Mouse (Mus musculus) midbrain, postnatal 0 days (tissue): Measurements from ENCODE around the gene Zfp644. TPM values are rescaled to one million over a fixed set of nuclear protein-coding genes. Genes with fewer than 3 reads are reported as not detected.

Experiments used
- ATAC-seq: fragments of 200-750 bp; cut with Nextera tagmentation; 2 replicates; pipeline ENCODE4 v1.8.0; 2017; ENCODE audit warnings: moderate number of reproducible peaks, mild to moderate bottlenecking, moderate TSS enrichment, moderate library complexity; ENCODE audit not compliant: low FRiP score
- DNase-seq: peaks from one replicate; pipeline ENCODE4 v3.0.0-alpha.2; 2015; ENCODE audit warnings: low spot score
- H3K27ac ChIP-seq: fragments of 300-500 bp; sonication (generic); 2 replicates; pipeline ENCODE4 v1.5.1; 2014; ENCODE audit warnings: low read depth, mild to moderate bottlenecking, low read length, mixed read lengths
- H3K27me3 ChIP-seq: fragments of 300-500 bp; sonication (generic); 2 replicates; pipeline ENCODE4 v1.6.1; 2014; ENCODE audit warnings: low read length, control low read depth, mixed read lengths; ENCODE audit not compliant: insufficient read depth
- H3K36me3 ChIP-seq: fragments of 300-500 bp; sonication (generic); 2 replicates; pipeline ENCODE4 v1.6.1; 2014; ENCODE audit warnings: low read length, control low read depth, mixed read lengths; ENCODE audit not compliant: insufficient read depth
- H3K4me1 ChIP-seq: fragments of 300-500 bp; sonication (generic); 2 replicates; pipeline ENCODE4 v1.6.1; 2014; ENCODE audit warnings: mild to moderate bottlenecking, control low read depth, antibody characterized with exemption, low read length, mixed read lengths; ENCODE audit not compliant: insufficient read depth
- H3K4me2 ChIP-seq: fragments of 300-500 bp; sonication (generic); 2 replicates; pipeline ENCODE4 v1.6.1; 2014; ENCODE audit warnings: low read depth, mild to moderate bottlenecking, low read length, mixed read lengths; ENCODE audit not compliant: poor library complexity, severe bottlenecking
- H3K4me3 ChIP-seq: fragments of 300-500 bp; sonication (generic); 2 replicates; pipeline ENCODE4 v1.5.1; 2014; ENCODE audit warnings: low read depth, mild to moderate bottlenecking, low read length, moderate library complexity
- H3K9ac ChIP-seq: fragments of 300-500 bp; sonication (generic); replicated peaks from 2 replicates; pipeline ENCODE4 v1.6.1; 2014; ENCODE audit warnings: mild to moderate bottlenecking, low read length, moderate library complexity, mixed read lengths; ENCODE audit not compliant: poor library complexity, severe bottlenecking
- H3K9me3 ChIP-seq: fragments of 300-500 bp; sonication (generic); 2 replicates; pipeline ENCODE4 v1.6.1; 2016; ENCODE audit warnings: low read length, control low read depth
- CTCF ChIP-seq: IDR thresholded peaks from 2 replicates; pipeline ENCODE4 v1.5.1; 2016; ENCODE audit warnings: antibody characterized with exemption, mild to moderate bottlenecking
- WGBS: fragments of 180-500 bp; shearing (Covaris S2); extraction: QIAGEN DNeasy Blood & Tissue Kit; methylation state at CpG from one replicate; pipeline ENCODE4 v1.1.7; 2014; 5-methylcytosine and 5-hydroxymethylcytosine counted together
- polyA plus RNA-seq: library from polyadenylated mRNA; unstranded; fragments of >200 nt; fragmentation: Nextera tagmentation; extraction: Ambion mirVana; gene quantifications from 2 replicates; pipeline ENCODE4 v1.2.1, GENCODE M21; 2015
- total RNA-seq: library from RNA; depleted of rRNA; stranded (reverse); fragments of >200 nt; gene quantifications from 2 replicates; pipeline ENCODE4 v1.2.3, GENCODE M21; 2014; rRNA removed

Gene Zfp644
- total and polyA plus RNA-seq, 2 experiments from 2014 or later: 72.2 to 89.7 TPM

DNA sequence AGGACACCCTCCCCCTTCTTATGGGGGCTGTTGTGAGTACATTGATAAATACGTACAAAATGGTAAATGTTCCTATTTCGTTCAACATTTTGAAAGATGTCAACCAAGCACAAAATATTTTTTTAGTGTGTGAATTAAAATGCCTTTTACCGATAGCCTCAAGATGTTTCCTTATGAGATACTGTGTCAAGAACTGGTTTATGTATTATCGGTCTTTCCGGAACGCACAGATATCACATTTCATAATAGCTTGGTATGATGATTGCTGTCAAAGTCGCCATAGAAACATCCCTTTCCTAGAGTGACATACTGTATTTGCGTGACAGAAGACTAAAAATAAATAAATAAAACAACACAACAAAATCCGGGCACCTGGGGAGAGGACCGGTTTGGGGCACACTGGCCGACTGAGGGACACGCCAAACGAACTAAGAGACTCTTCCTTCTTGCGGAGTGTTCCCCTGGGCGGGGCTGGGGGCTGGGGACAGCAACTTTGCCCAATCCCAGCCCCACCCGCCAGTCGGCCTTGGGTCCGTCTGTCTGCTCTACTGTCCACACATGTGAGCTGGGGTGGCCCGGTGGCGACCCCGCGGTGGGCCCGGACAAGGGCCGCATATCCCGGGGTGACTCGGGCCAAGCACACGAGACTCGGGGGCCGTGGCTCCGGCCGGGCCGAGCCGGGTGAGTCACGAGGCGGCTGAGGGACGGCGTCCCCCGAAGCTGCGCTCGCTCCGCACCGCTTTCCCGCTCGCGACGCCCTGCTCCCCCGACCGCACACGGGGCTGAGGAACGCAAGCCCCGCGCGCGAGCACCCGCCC, 123.1 kb downstream of the Zfp644 start:
- Histone ChIP-seq H3K27me3 (0 out of 2 replicates have a peak, but pooled peaks cover 4% of the 10 kb centered on the region), H3K9me3 (no peaks in the 10 kb centered on the region), H3K9ac (peak overlapping the region; percentile 76), H3K36me3 (no peaks in the 10 kb centered on the region), H3K4me1 (no peaks in the 10 kb centered on the region), H3K4me2 (peak overlapping the region; percentile 98), H3K27ac (no peak overlapping the region; the same call in 1 of the 2 replicates), H3K4me3 (peak overlapping the region; percentile 60)
- WGBS: 4% methylated on average over 55 of the region's 55 CpGs
- peak; percentile 74; the same call in 1 of the 2 replicates for ATAC-seq
- no peak for TF ChIP-seq CTCF
- no peak for DNase-seq

Other genes with a start within 250 kb of the Zfp644 start
- 27.6 and 28.0 TPM in 2 replicates for gene Barhl2, start 239.1 kb downstream of the Zfp644 start, total RNA-seq
- 5.7 and 6.5 TPM in 2 replicates for gene Barhl2, start 239.1 kb downstream of the Zfp644 start, polyA plus RNA-seq
- gene Gm17304, start 88.2 kb downstream of the Zfp644 start, total RNA-seq: not detected in 2 replicates
- gene Gm17304, start 88.2 kb downstream of the Zfp644 start, polyA plus RNA-seq: not detected in 2 replicates
- 5.3 and 8.3 TPM in 2 replicates for gene Hfm1, start 229.0 kb upstream of the Zfp644 start, total RNA-seq
- 5.4 and 5.7 TPM in 2 replicates for gene Hfm1, start 229.0 kb upstream of the Zfp644 start, polyA plus RNA-seq